Mouse (Mus musculus): ENCODE data around the gene Clcnka.

The Clcnka gene

DNA sequence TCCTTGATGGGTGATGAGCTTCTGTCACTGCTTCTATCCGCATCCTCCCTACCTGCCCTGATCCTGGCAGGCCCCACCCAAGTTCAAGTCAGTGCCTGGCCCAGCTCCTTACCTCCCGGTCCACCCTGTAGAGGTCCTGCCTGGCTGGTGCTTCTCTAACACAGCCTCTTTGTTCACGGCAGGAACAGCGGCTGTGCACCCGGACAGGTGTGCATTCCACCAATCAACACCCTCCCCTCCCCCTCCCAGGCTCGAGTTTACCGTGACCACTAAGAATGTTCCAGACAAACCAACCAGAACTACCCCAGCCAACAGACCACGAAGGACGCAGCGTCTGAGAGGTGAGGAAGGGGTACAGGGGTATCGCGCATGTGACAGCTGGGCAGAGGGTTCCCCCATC lies at the start of gene Clcnka:
TSS of gene Clcnka (minus strand) at position 180 of the 400 bp plus-strand sequence.
- no peak for DNase-seq (ENCODE audit: low spot score)

DNA sequence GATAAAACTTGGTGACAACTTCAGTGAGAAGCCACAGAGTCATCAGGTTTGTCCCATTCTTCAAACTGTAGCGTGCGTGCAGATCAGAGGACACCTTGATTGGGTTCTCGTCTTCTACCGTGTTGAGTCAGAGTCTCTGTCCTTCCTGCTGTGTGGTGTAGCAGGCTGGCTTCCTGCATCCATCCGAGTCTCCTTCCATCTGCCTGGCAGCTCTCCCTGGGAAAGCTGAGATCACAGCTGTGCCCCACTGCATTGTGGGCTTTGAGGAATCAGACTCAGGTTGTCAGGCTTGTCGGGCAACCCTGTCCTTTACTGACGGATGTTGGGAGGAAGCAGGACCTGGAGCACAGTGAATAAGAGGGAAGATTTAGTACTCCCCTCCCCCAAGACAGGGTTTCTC lies 47.7 kb upstream of the Clcnka start:
- DNase-seq (ENCODE audit: low spot score) = no peak

- DNase-seq (ENCODE audit: low spot score) = no peak
Measured at GRCm38 (mm10) chr4:141445328-141445720, 46.8 kb upstream of the Clcnka start.

DNA sequence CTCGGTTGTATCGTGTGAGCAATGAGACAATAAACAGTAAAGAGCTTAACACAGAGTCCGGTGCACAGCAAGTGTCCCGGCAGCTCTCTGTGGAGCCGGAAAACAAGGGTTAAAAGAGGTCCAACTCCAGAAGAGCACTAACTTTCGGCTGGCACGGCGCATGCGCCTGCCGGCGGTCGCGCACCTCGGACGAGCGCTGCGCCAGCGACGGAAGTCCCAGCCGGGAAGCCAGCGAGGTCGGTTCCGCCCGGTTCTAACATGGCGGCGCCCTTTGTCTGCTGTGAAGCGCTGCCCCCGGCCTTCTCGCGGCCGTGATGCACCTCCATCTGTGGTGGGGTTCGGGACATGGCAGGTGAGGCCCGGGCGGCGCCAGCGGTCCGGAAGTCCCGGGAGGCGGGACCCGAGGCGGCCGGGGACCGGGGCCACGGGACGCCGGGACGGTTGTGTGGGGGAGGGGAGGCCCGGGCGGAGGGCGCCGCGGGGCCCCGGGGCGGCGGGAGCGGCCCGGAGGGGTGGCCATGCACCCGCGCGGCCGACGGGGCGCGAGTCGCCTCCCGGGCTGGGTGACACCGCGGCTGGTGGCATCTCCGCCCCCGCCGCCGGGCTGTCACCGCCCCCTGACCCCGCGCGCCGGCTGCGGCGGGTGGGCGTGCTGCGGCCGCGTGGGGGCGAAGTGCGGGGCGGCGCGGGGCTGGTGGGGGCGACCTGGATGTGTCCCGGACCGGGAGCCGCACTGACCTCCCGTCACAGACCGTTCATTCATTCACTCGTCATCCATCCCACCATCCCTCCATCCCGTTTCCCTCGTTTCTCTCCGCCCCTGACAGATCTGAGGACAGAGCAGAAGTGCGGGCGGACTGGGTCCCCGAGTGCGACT lies 46.2 kb upstream of the Clcnka start, which contains the start of gene Zbtb17:
TSS of gene Zbtb17 (plus strand) at position 204 of the 877 bp plus-strand sequence.
- DNase-seq (ENCODE audit: low spot score) = peak; percentile 95

GRCm38 (mm10) chr4:141443641-141444429 lies 45.3 kb upstream of the Clcnka start:
- no peak for DNase-seq (ENCODE audit: low spot score)

GRCm38 (mm10) chr4:141440877-141441276 lies 42.4 kb upstream of the Clcnka start:
- no peak for DNase-seq (ENCODE audit: low spot score)

DNA sequence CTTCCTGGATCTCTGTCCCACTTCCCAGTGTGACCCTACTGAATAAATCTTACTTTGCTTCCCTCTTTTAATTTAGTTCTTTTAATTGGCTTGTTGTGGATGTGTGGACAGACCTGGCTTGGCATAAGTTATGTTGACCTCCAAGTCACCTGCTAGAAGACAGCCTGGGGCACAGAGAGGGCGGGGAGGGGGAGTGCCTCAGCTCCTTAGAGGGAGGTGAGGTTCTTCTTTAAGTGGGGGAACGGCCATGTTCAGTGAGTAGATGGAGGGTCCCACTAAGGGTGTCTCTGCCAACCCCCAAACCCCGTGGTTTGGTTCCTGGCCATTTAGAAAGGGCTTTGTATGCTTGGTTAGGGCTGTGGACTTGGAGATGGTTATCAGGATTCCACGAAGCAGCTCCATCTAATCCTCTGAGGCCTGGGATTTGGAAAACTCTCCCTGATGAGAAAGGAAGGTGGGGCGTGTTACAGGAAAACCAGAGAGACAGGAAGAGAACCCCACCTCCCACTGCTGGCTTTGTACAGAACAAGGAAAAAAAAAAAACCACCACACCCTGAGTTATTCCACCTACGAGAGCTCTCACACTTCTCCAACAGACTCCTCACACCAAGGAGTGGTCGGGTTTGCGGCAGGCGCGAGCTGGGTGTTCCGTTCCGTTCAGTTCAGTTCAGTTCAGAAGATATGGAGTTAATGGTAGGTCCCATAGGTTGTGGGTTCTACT lies 40.7 kb upstream of the Clcnka start:
- DNase-seq (ENCODE audit: low spot score) = no peak

- no peak for DNase-seq (ENCODE audit: low spot score)
Measured at GRCm38 (mm10) chr4:141435974-141436373, 37.5 kb upstream of the Clcnka start, which contains the start of gene Srarp. TSS of gene Srarp (minus strand) at chr4:141436105.

- DNase-seq (ENCODE audit: low spot score) = no peak
Measured at GRCm38 (mm10) chr4:141433191-141433590, 34.7 kb upstream of the Clcnka start.

DNA sequence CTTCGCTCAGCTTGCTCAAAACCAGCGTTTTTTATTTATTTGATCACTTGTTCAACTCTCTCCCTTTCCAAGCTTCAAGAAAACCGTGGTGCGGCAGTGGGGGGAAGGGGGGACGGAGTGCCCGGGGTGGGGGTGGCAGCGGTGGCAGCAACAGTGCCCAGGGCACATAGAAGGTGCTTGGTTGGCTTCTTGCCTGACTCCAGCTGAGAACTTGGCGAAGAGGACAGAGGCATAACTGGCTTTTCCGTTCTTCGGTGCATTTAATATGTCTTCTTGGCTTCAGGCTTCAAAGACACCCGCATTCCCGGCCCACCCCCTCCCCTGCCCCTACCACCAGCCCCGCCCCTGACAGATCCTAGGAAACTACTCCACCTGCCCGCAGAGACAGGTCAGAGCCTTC lies 34.1 kb upstream of the Clcnka start:
- no peak for DNase-seq (ENCODE audit: low spot score)

GRCm38 (mm10) chr4:141430997-141431396 lies 32.5 kb upstream of the Clcnka start:
- DNase-seq (ENCODE audit: low spot score) = peak; percentile 81

- no peak for DNase-seq (ENCODE audit: low spot score)
Measured at GRCm38 (mm10) chr4:141429847-141430246, 31.3 kb upstream of the Clcnka start.

DNA sequence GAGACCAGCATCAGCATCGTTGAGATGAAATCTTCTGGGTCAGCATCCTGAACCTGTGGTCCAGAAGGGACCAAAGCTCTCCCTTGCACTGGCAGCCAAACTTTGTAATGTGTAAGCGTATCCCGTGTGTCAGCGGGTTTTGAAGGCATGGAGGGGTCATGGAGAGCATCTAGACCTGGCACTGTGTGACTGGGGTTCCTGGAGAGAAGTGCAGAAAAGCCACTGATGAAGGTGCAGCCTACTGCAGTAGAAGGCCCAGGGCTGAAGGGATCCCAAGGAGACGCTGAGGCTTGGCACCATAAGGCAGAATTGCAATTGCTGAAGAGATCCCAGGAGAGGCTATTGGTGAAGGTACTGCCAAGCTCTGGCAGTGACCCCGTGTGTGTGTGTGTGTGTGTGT lies 30.9 kb upstream of the Clcnka start:
- no peak for DNase-seq (ENCODE audit: low spot score)

DNA sequence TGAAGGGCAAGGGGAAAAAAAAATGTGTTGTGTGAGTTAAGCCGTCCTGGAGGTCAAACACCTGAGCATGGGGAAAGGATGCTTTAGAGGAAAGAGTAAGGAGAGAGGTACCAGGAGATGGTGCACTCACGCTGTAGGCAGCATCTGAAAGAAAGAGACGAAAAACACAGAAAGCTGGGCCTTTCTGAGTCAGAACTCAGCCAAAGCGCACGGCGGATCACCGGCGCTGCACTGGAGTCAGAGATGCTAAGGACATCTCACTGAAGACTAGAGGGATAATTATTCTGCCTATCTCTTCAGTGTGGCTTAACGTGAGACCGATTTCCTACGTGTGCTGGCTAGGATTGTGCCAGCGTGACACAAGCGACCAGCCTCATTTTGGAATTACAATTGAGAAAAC lies 29.4 kb upstream of the Clcnka start:
- no peak for DNase-seq (ENCODE audit: low spot score)

DNA sequence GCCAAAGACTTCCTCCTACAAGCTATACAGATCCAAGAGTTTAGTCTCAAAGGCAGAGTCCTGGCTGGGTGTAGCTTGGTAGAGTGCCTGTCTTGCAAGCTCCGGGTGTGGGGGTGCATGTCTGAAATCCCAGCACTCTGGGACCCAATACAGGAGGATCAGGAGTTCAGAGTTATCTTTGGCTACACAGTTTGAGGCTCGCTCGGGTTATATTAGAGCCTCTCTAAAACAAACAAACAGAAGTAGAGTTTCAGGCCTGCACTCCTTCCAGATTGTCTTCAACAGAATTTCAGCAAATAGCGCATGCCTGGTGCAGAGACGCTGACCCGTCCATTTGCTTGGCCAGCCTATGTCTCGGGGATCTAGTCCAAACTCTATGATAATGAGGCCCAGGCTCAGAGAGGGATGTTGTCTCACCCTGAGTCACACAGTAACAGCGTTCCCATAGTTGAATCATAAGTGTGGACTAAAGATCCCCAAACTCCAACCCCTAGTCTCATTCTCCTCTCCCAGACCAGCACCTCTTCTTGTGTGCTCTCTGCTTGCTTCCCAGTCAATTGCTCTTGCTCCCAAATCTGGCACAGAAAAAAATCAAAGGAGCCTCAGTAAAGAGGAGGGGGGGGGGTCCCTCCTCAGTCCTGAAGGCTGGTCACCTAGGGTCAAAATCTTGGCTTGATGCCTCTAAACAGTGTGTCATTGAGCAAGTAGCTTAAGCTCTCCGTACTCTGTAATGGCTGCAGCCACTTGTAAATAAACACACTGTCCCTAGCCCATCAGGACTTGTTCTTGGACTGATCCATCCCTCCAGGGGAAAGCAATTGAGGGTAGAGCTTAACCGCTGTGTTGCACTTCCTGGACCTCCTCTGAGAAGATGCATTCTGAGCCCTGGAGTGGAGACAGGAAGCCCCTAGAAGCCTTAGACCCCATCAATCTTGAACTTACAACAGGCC lies 28.5 kb upstream of the Clcnka start:
- DNase-seq (ENCODE audit: low spot score) = no peak

DNA sequence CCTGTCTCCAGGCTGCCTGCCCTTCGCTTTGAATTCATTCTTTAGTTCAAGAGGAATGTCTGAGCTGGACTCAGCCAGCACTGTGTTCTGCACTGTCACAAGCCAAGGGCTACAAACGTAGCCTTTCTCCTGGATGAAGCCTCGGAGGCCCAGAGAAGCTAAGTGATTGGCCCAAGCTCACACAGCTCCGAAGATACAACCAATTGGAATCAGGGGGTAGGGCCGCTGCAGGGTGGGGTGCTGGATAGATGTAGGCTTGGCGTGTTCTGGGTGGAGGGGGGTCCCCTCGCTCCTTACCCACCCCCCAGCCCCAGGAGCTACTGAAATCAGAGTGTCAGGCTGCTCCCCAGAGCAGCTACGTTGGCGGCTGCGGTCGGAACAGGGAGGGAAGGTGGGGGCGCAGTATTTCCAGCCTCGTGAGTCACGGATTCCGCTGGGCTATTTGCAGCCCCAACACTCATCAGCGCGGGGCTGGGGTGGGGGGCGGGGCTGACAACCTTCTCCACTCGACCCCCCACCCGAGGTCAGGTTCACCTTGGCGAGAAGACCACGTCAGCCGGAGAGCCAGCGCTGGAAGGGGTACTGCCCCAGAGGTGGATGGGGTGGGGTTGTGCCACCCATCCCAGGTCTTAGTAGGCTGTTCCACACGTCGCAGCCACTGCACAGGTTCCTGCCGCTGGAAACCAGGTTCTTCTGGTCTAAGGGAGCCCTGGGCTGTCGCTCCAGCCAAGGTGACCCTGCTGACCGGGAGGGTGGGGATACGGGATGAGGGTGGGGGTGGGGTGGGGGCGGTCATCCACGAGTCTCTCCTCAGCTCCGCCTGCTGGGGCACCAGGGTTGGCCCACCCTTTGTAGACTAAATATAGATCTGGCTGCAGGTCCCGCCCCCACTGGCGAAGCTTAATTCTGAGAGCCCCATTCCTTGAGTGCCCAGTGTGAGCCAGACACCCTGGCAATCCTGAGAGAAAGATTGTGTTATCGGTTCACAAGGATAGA lies 27.3 kb upstream of the Clcnka start:
- DNase-seq (ENCODE audit: low spot score) = no peak

GRCm38 (mm10) chr4:141423691-141424431 lies 25.3 kb upstream of the Clcnka start:
- DNase-seq (ENCODE audit: low spot score) = no peak

- no peak for DNase-seq (ENCODE audit: low spot score)
Measured at GRCm38 (mm10) chr4:141423288-141423687, 24.8 kb upstream of the Clcnka start.

DNA sequence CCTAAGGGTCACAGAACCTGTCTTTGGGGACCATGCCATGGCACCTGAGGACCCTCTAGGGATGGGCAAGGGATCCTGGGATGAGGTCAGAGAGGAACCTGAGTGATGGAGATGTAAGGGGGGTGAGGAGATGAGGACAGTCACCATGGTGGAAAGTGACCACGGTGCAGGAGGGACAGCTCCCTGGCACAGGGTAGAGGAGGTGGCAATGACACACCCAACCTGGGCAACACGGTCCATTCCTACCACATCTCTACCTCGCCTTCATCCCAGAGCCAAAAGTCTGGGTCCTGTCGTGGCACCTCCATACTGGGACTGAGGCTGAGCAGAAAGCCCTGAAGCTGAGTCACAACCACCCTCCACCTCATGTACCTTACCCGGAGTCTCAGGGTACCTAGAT lies 24.3 kb upstream of the Clcnka start:
- no peak for DNase-seq (ENCODE audit: low spot score)
